Mouse (Mus musculus) liver, embryonic 11.5 days (tissue): ENCODE results near the gene Il1rl2. TPM values are rescaled to one million over a fixed set of nuclear protein-coding genes. Genes with fewer than 3 reads are reported as not detected.

Experiments used
- polyA plus RNA-seq: library from polyadenylated mRNA; unstranded; fragments of >200 nt; fragmentation: Nextera tagmentation; extraction: Ambion mirVana; gene quantifications from 2 replicates; pipeline ENCODE4 v1.2.1, GENCODE M21; 2014

Il1rl2 gene
- polyA plus RNA-seq, 1 experiment from 2014 or later, result 1.7 TPM

Other genes starting within 250 kb of the Il1rl2 start
- gene Il1r1, start 99.5 kb upstream of the Il1rl2 start, polyA plus RNA-seq, result 22.0 and 23.8 TPM in 2 replicates
- gene Il1rl1, start 105.0 kb downstream of the Il1rl2 start, polyA plus RNA-seq, result 1.7 and 2.3 TPM in 2 replicates
- gene Il18r1, start 140.9 kb downstream of the Il1rl2 start, polyA plus RNA-seq, result 0.10 TPM in 1 of 2 replicates, not detected in the other
- 0.69 and 1.2 TPM in 2 replicates for gene Il18rap, start 190.8 kb downstream of the Il1rl2 start, polyA plus RNA-seq